In the genomic region with DNA sequence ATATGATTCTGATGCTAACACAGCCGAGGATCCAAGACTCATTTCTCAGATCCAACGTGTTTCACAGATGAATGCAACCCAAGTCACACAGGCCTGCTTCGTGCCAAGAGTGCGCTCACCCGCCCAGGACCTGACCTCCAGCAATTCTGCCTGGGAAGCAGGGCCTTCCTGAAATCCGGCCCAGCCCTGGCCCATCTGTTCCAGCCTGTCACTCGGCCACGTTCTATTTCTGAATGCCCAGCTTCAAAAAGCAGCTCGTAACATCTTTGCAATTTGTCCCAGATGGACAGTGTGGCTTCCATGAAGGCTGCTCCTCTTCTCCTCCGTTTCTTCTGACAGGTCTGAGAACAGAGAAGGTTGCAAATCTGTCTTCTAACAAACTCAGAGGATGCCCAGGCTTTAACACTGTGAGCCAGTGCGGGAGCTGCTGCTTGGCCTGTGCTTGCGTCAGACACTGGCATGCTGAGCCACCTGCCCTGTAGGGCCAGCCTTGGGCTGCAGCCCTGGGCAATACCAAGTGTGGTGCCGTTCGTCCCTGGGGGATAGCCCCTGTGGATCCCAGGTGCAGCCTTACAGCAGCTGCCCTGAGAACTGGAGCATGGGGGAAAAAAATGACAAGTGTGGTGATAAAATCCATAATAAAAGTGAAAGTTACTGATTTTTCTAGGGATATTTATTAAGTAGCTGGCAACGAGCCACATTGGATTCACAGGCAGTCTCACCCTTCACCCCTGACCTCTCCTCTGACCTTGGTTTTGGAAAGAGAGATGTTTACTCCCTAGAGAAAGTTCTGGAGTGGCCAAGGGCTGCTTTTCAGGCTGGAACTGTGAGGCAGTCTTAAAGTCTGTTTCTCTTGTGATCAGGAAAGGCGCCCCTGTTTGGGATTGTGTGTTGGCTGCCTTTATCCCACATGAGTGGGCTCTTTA, we compare ENCODE assay signal across 9 mouse cellular contexts.
DNase-seq lines count a peak whose midpoint lies in the region; ATAC-seq and TF ChIP-seq lines count a peak whose summit lies in the region.
"Had no signal": no experiment of that assay in that cellular context is flagged by ENCODE, and none has a peak within 500 bp of the region (broad histone marks: within the 10 kb centered on the region; RNA-seq: fewer than 3 reads in every experiment).

No protein-coding gene starts in this region.

- H3K36me3 ChIP-seq in myocyte (ENCODE audit: control insufficient read depth, insufficient read depth): no peaks in the 10 kb centered on the region
- H3K36me3 ChIP-seq in liver, postnatal 0 days (replicated peaks; ENCODE audit: insufficient read depth, low read length): no peaks in the 10 kb centered on the region
- H3K36me3 ChIP-seq: heart, embryonic 13.5 days had no signal

- H3ac ChIP-seq in myocyte (ENCODE audit: control insufficient read depth, insufficient read length): no peak overlapping the region

- H3K9ac ChIP-seq in liver, postnatal 0 days (replicated peaks): no peak overlapping the region
- H3K9ac ChIP-seq: heart, embryonic 13.5 days had no signal

- WGBS in liver, postnatal 0 days (ENCODE audit: insufficient replicate concordance): 80% methylated on average over 16 of the region's 16 CpGs

- H3K4me2 ChIP-seq in myocyte (ENCODE audit: low read depth): peak overlapping the region; percentile 68
- no peak overlapping the region for H3K4me2 ChIP-seq in liver, postnatal 0 days (ENCODE audit: low read depth, low read length)
- H3K4me2 ChIP-seq: heart, embryonic 13.5 days had no signal

- H3K27ac ChIP-seq in liver, postnatal 0 days (ENCODE audit: low read depth): no peak overlapping the region
- H3K27ac ChIP-seq: heart, embryonic 13.5 days had no signal

- DNase-seq in ovary, postnatal 10 days (ENCODE audit: low spot score): peak; percentile 20
- no peak for DNase-seq in ovary, adult 18-20 months (ENCODE audit: low spot score)
- peak; percentile 44 for DNase-seq in embryo, embryonic 11 days
- DNase-seq in heart, postnatal 25 days (ENCODE audit: low spot score): peak; percentile 65
- peak; percentile 15 to 27 for DNase-seq in left cerebral cortex, postnatal 36 days (ENCODE audit: low spot score in 2 of 2)
- DNase-seq in liver, postnatal 0 days: no peak
- no peak for DNase-seq in yolk sac, embryonic 10.5 days (ENCODE audit: low spot score)

- no peaks in the 10 kb centered on the region for H3K79me2 ChIP-seq in myocyte (ENCODE audit: control insufficient read depth, insufficient read depth)

- H3K9me3 ChIP-seq in liver, postnatal 0 days (ENCODE audit: low read length): no peaks in the 10 kb centered on the region
- H3K9me3 ChIP-seq: heart, embryonic 13.5 days had no signal

- intact Hi-C loops in heart, postnatal 25 days (cut with DNase I): no loop called here
- intact Hi-C loops in left cerebral cortex, postnatal 36 days (cut with DNase I): no loop called here

- no peak for TF ChIP-seq CTCF in liver, postnatal 0 days (IDR thresholded peaks at IDR 0.05; ENCODE audit: low read depth)

- no peak for TF ChIP-seq EP300 in liver, postnatal 0 days (IDR thresholded peaks at IDR 0.05; ENCODE audit: low read depth)

- peak; percentile 50 for TF ChIP-seq POLR2A in myocyte (IDR thresholded peaks at IDR 0.05; ENCODE audit: insufficient read length, low read depth)

- no peaks in the 10 kb centered on the region for H3K27me3 ChIP-seq in myocyte (ENCODE audit: control insufficient read depth, insufficient read depth, insufficient read length)
- no peaks in the 10 kb centered on the region for H3K27me3 ChIP-seq in liver, postnatal 0 days (ENCODE audit: insufficient read depth, low read length)
- H3K27me3 ChIP-seq: heart, embryonic 13.5 days had no signal

- ATAC-seq in liver, postnatal 0 days: no peak

- no peak overlapping the region for H3K4me3 ChIP-seq in myocyte
- H3K4me3 ChIP-seq in liver, postnatal 0 days (ENCODE audit: low read depth, low read length): no peak overlapping the region
- H3K4me3 ChIP-seq: heart, embryonic 13.5 days had no signal

- peaks cover 3% of the 10 kb centered on the region; the same call in 1 of the 2 replicates for H3K4me1 ChIP-seq in liver, postnatal 0 days (ENCODE audit: insufficient read depth)

TF ChIP-seq in myocyte, 11 proteins besides CTCF, POLR2A, EP300 and RAD21:
- TF ChIP-seq E2F4 (IDR thresholded peaks at IDR 0.05; ENCODE audit: insufficient read depth): no peak
- peak; percentile 15 to 99 (median 98) for TF ChIP-seq MYOG (IDR thresholded peaks at IDR 0.05; ENCODE audit: control insufficient read depth in 1 of 3, insufficient read depth in 1 of 3, insufficient read length in 2 of 3, low read depth in 2 of 3)
- TF ChIP-seq TCF12 (IDR thresholded peaks at IDR 0.05; ENCODE audit: insufficient read depth, poor library complexity, severe bottlenecking): peak; percentile 81
- no peak for TF ChIP-seq SRF (IDR thresholded peaks at IDR 0.05; ENCODE audit: control insufficient read depth, insufficient read length, low read depth)
- peak; percentile 87 for TF ChIP-seq TCF3 (IDR thresholded peaks at IDR 0.05; ENCODE audit: insufficient read length, low read depth)
- TF ChIP-seq MYOD1 (IDR thresholded peaks at IDR 0.05; ENCODE audit: control insufficient read depth in 1 of 3, insufficient read length in 2 of 3, low read depth in 2 of 3): peak; percentile 97 to 99 (median 97)
- TF ChIP-seq REST (IDR thresholded peaks at IDR 0.05; ENCODE audit: insufficient read depth, insufficient read length): no peak
- TF ChIP-seq CEBPB (IDR thresholded peaks at IDR 0.05; ENCODE audit: insufficient read depth, poor library complexity, severe bottlenecking): peak; percentile 63; the same call in 1 of the 2 replicates
- TF ChIP-seq POLR2AphosphoS2 (IDR thresholded peaks at IDR 0.05; ENCODE audit: insufficient read length, low read depth): no peak
- no peak for TF ChIP-seq USF1 (IDR thresholded peaks at IDR 0.05; ENCODE audit: low read depth)
- TF ChIP-seq MAX (IDR thresholded peaks at IDR 0.05; ENCODE audit: low read depth): no peak
TF ChIP-seq in myocyte: peak in this region for 5.

Comparison
In these comparisons a context has a peak if more than half of its experiments do, and no peak if none do; other contexts are left out.
1. DNase-seq: peak in ovary, postnatal 10 days (single experiment), embryo, embryonic 11 days (single experiment), heart, postnatal 25 days (single experiment) and left cerebral cortex, postnatal 36 days (2 of 2); none in ovary, adult 18-20 months (single experiment), liver, postnatal 0 days (single experiment) and yolk sac, embryonic 10.5 days (single experiment).